Mouse (Mus musculus): ENCODE results near the gene Inpp5d. TPM values are rescaled to one million over a fixed set of nuclear protein-coding genes. Genes with fewer than 3 reads are reported as not detected.

Gene Inpp5d
- total RNA-seq (2023), result 100 to 1,000 TPM; 271 to 321 TPM

DNA sequence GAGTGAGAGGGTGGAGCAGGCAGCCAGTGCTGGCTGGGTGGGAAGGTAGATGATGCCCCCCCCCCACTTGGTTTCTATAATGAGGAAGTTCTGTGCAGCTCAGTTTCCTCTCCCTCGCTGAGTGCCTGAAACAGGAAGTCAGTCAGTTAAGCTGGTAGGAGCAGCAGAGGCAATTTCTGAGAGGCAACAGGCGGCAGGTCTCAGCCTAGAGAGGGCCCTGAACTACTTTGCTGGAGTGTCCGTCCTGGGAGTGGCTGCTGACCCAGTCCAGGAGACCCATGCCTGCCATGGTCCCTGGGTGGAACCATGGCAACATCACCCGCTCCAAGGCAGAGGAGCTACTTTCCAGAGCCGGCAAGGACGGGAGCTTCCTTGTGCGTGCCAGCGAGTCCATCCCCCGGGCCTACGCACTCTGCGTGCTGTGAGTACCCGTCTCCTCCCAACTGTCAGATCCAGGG is at the start of gene Inpp5d:
TSS of gene Inpp5d (plus strand) at position 102 of the 458 bp plus-strand sequence.

DNA sequence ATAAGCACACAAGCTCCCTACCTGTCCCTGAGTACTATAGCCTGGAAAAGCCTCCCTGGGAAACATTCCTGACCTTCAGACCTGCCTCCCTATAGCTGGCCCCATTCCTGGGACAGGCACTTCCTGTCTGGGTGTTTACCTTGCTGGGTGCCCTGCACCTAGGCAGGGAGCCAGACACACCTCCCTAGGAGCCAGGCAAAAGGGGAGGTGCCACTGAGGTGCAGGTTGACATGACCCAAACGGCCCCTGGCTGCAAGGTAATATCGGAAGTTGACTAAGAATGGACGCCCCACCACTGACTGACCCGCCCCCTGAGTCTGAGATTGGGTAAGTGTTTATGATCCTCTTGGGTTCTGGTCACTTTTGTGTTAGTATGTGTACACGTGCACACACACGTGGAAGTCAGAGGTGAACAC is 46.3 kb upstream of the Inpp5d start, which contains the start of gene Ngef:
TSS of gene Ngef (minus strand) at position 71 of the 416 bp plus-strand sequence.

DNA sequence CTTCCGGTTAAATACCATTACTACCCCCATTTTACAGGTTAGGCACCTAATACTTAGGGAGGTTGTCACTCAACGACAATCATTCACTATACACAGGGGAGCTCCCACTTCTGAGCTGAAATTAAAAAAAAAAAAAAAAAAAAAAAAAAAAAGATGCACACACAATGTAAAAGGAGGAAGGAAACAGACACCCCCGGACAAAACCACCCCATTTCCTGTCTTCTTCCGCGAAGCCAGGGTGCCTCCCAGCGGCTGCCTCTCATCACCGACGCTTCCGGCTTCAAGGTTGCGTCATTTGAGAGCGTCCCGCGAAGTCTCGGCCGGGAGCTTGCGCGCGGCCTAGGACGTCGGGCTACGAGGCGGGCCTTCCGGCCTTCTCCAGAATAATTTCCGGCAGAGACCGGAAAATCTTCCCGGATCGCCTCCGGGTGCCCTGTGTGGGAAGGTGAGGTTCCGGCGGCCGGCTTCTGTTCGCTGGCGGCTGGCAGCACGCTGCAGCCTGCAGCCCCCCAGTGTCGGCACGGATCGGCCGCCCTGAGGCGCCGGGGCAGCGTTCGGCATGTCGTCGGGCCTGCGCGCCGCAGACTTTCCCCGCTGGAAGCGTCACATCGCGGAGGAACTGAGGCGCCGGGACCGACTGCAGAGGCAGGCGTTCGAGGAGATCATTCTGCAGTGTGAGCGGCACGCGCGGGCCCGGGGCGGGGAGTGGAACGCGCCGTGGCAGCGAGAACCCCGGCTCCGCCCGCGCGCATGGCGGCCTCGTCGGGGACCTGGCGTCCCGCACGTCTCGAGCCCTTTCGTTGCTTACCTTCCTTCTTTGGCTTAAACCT is 135.7 kb downstream of the Inpp5d start, which contains the start of gene Atg16l1:
TSS of gene Atg16l1 (plus strand) at position 230 of the 830 bp plus-strand sequence.

Other genes with a start within 250 kb of the Inpp5d start
- gene Kcnj13, start 225.6 kb upstream of the Inpp5d start, total RNA-seq (2023), result not detected
- gene Snorc, start 150.0 kb upstream of the Inpp5d start, total RNA-seq (2023), result not detected
- gene Neu2, start 110.4 kb upstream of the Inpp5d start, total RNA-seq (2023), result not detected
- gene Ngef, start 46.4 kb upstream of the Inpp5d start, total RNA-seq (2023), result not detected
- 10 to 100 TPM; 35.3 to 41.0 TPM for gene Atg16l1, start 135.6 kb downstream of the Inpp5d start, total RNA-seq (2023)
- gene Sag, start 183.4 kb downstream of the Inpp5d start, total RNA-seq (2023), result 1 to 10 TPM; 3.0 to 3.6 TPM
- gene Dgkd, start 233.0 kb downstream of the Inpp5d start, total RNA-seq (2023), result 100 to 1,000 TPM; 137 to 143 TPM

Data from neutrophil, adult 83 days (primary cell).